Mouse (Mus musculus) kidney, adult 2 months (tissue): ENCODE data around the gene Rcvrn. TPM values are rescaled to one million over a fixed set of nuclear protein-coding genes. Genes with fewer than 3 reads are reported as not detected.

Source experiments
- DNase-seq: peaks from one replicate; pipeline ENCODE4 v3.0.0; 2021
- H3K27ac ChIP-seq: fragments of 200-500 bp; 2 replicates; pipeline ENCODE4 v1.5.1; 2012; ENCODE audit warnings: low read depth, low read length, control low read depth, inconsistent platforms; ENCODE audit not compliant: insufficient read depth
- H3K27me3 ChIP-seq: fragments of 200-500 bp; replicated peaks from 2 replicates; pipeline ENCODE4 v1.6.1; 2012; ENCODE audit warnings: mild to moderate bottlenecking, moderate library complexity, low read length, inconsistent platforms; ENCODE audit not compliant: control insufficient read depth, insufficient read depth
- H3K36me3 ChIP-seq: fragments of 200-500 bp; 2 replicates; pipeline ENCODE4 v1.6.1; 2012; ENCODE audit warnings: mild to moderate bottlenecking, moderate library complexity, low read length, inconsistent platforms; ENCODE audit not compliant: control insufficient read depth, insufficient read depth
- H3K4me1 ChIP-seq: fragments of 200-500 bp; 2 replicates; pipeline ENCODE4 v1.6.1; 2011; ENCODE audit warnings: low read length; ENCODE audit not compliant: control insufficient read depth, insufficient read depth
- H3K4me3 ChIP-seq: fragments of 200-500 bp; 2 replicates; pipeline ENCODE4 v1.5.1; 2011; ENCODE audit warnings: mild to moderate bottlenecking, low read depth, low read length, control low read depth; ENCODE audit not compliant: insufficient read depth
- CTCF ChIP-seq: fragments of 200-500 bp; conservative IDR thresholded peaks from 2 replicates; pipeline ENCODE4 v1.5.1; 2011; ENCODE audit warnings: low read depth, mild to moderate bottlenecking, control low read depth, low read length, moderate library complexity, mixed read lengths; ENCODE audit not compliant: insufficient read depth, insufficient read length
- POLR2A ChIP-seq: fragments of 200-500 bp; IDR thresholded peaks from one replicate; pipeline ENCODE4 v1.6.1; 2011; ENCODE audit warnings: low read depth, low read length, control low read depth
- WGBS: fragments of 180-500 bp; shearing (Covaris S2); methylation state at CpG from one replicate; pipeline ENCODE4 v1.1.7; 2018; 5-methylcytosine and 5-hydroxymethylcytosine counted together
- polyA plus RNA-seq: library from polyadenylated mRNA; depleted of rRNA; stranded (reverse); fragments of >200 nt; gene quantifications from 2 replicates; pipeline ENCODE4 v1.2.3, GENCODE M21; 2012

Rcvrn gene
- polyA plus RNA-seq, 1 experiment = 0.14 TPM

GRCm38 (mm10) chr11:67652893-67653255, 42.3 kb upstream of the Rcvrn start:
- DNase-seq = no peak
- 49% methylated on average over 6 of the region's 6 CpGs for WGBS
- Histone ChIP-seq H3K4me3 (no peak overlapping the region), H3K4me1 (no peaks in the 10 kb centered on the region), H3K27ac (no peak overlapping the region), H3K36me3 (no peaks in the 10 kb centered on the region), H3K27me3 (no peaks in the 10 kb centered on the region)
- TF ChIP-seq CTCF (no peak), POLR2A (no peak)

- 81% methylated on average over 9 of the region's 9 CpGs for WGBS
- no peak for TF ChIP-seq POLR2A
- no peak for TF ChIP-seq CTCF
- no peaks in the 10 kb centered on the region for H3K27me3 ChIP-seq
- H3K4me1 ChIP-seq = no peaks in the 10 kb centered on the region
- no peak overlapping the region for H3K27ac ChIP-seq
- H3K4me3 ChIP-seq = no peak overlapping the region
- no peak for DNase-seq
- no peaks in the 10 kb centered on the region for H3K36me3 ChIP-seq
Observed at GRCm38 (mm10) chr11:67653521-67654090, 41.5 kb upstream of the Rcvrn start.

GRCm38 (mm10) chr11:67654514-67654913, 40.6 kb upstream of the Rcvrn start:
- Histone ChIP-seq H3K27ac (no peak overlapping the region), H3K36me3 (no peaks in the 10 kb centered on the region), H3K27me3 (no peaks in the 10 kb centered on the region), H3K4me3 (no peak overlapping the region), H3K4me1 (no peaks in the 10 kb centered on the region)
- 90% methylated on average over 4 of the region's 4 CpGs for WGBS
- DNase-seq = no peak
- TF ChIP-seq POLR2A (no peak), CTCF (no peak)

GRCm38 (mm10) chr11:67655236-67655959, 39.7 kb upstream of the Rcvrn start:
- H3K27me3 ChIP-seq = no peaks in the 10 kb centered on the region
- H3K4me3 ChIP-seq = no peak overlapping the region
- no peak overlapping the region for H3K27ac ChIP-seq
- H3K36me3 ChIP-seq = no peaks in the 10 kb centered on the region
- TF ChIP-seq POLR2A (no peak), CTCF (no peak)
- H3K4me1 ChIP-seq = no peaks in the 10 kb centered on the region
- DNase-seq = no peak
- 75% methylated on average over 17 of the region's 17 CpGs for WGBS

- no peak for TF ChIP-seq POLR2A
- no peak for TF ChIP-seq CTCF
- H3K4me1 ChIP-seq = no peaks in the 10 kb centered on the region
- H3K36me3 ChIP-seq = no peaks in the 10 kb centered on the region
- no peaks in the 10 kb centered on the region for H3K27me3 ChIP-seq
- WGBS = 85% methylated on average over 7 of the region's 7 CpGs
- no peak overlapping the region for H3K27ac ChIP-seq
- DNase-seq = no peak
- H3K4me3 ChIP-seq = no peak overlapping the region
Observed at GRCm38 (mm10) chr11:67656366-67656765, 38.8 kb upstream of the Rcvrn start.

GRCm38 (mm10) chr11:67656811-67657210, 38.3 kb upstream of the Rcvrn start:
- TF ChIP-seq POLR2A (no peak), CTCF (no peak)

GRCm38 (mm10) chr11:67657685-67658382, 37.3 kb upstream of the Rcvrn start:
- Histone ChIP-seq H3K27ac (no peak overlapping the region), H3K4me1 (no peaks in the 10 kb centered on the region), H3K4me3 (no peak overlapping the region), H3K36me3 (no peaks in the 10 kb centered on the region), H3K27me3 (no peaks in the 10 kb centered on the region)
- peak; percentile 37 for DNase-seq
- 45% methylated on average over 11 of the region's 11 CpGs for WGBS
- TF ChIP-seq CTCF (peak; percentile 70), POLR2A (no peak)

More at GRCm38 (mm10) chr11:67656811-67657210, 38.3 kb upstream of the Rcvrn start:
- H3K4me1 ChIP-seq = no peaks in the 10 kb centered on the region
- H3K4me3 ChIP-seq = no peak overlapping the region
- 84% methylated on average over 9 of the region's 9 CpGs for WGBS
- no peak for DNase-seq
- H3K27ac ChIP-seq = no peak overlapping the region
- H3K36me3 ChIP-seq = no peaks in the 10 kb centered on the region
- no peaks in the 10 kb centered on the region for H3K27me3 ChIP-seq
